ENCODE assay signal across 23 mouse cellular contexts in the genomic region with DNA sequence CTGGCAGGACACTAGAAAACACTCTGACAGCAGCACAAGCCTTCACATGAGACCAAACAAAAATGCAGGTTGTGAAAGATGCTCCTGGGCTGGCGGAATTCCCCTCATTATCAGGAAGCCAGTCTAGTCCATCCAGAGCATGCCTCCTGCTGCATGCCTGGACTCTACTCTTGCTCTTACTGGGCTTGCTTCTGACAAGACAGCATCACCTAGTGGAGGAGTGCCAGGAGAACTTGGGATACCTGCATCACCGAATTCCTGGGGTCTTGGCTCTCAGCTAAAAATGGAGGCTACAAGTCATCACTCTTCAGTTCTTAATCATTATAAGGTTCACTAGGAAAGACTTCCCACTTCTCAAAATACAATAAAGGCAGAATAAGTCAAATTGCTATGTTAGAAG.
"Had no signal": no experiment of that assay in that cellular context is flagged by ENCODE, and none has a peak within 500 bp of the region (broad histone marks: within the 10 kb centered on the region; RNA-seq: fewer than 3 reads in every experiment).

No protein-coding gene starts in this region.

- H3K9me3 ChIP-seq: limb, embryonic 12.5 days; limb, embryonic 15.5 days; megakaryocyte, embryonic 14.5 days; midbrain, embryonic 10.5 days; midbrain, embryonic 13.5 days; neural tube, embryonic 13.5 days; stomach, embryonic 15.5 days had no signal

- H3K9ac ChIP-seq: limb, embryonic 12.5 days; limb, embryonic 15.5 days; liver, embryonic 14.5 days; liver, postnatal 0 days; midbrain, embryonic 13.5 days; neural tube, embryonic 13.5 days; stomach, embryonic 15.5 days had no signal

- H3K4me2 ChIP-seq: limb, embryonic 12.5 days; limb, embryonic 15.5 days; liver, embryonic 11.5 days; midbrain, embryonic 13.5 days; neural tube, embryonic 13.5 days; stomach, embryonic 15.5 days had no signal

- H3K4me3 ChIP-seq: limb, embryonic 12.5 days; limb, embryonic 15.5 days; megakaryocyte, embryonic 14.5 days; midbrain, embryonic 10.5 days; midbrain, embryonic 13.5 days; myocyte; neural tube, embryonic 13.5 days; stomach, embryonic 15.5 days had no signal

- H3K4me1 ChIP-seq: limb, embryonic 12.5 days; limb, embryonic 15.5 days; megakaryocyte, embryonic 14.5 days; midbrain, embryonic 10.5 days; midbrain, embryonic 13.5 days; neural tube, embryonic 13.5 days; stomach, embryonic 15.5 days had no signal

- DNase-seq: kidney, adult 9 months; kidney, postnatal 14 days; kidney, postnatal 4 days; left cerebral cortex, postnatal 4 days; liver, postnatal 0 days; lung, postnatal 36 days; retina, postnatal 1 day; right cerebral cortex, postnatal 25 days; spleen, adult 18-20 months; thymus, adult 2 months; thymus, postnatal 14 days; thymus, postnatal 4 days had no signal

- ATAC-seq: liver, postnatal 0 days; midbrain, embryonic 13.5 days; midbrain, embryonic 16.5 days had no signal

- H3K36me3 ChIP-seq: limb, embryonic 12.5 days; limb, embryonic 15.5 days; midbrain, embryonic 10.5 days; midbrain, embryonic 13.5 days; neural tube, embryonic 13.5 days; stomach, embryonic 15.5 days had no signal

- H3K27ac ChIP-seq: limb, embryonic 12.5 days; limb, embryonic 15.5 days; liver, embryonic 14.5 days; midbrain, embryonic 10.5 days; midbrain, embryonic 13.5 days; neural tube, embryonic 13.5 days; stomach, embryonic 15.5 days had no signal

- H3K27me3 ChIP-seq: limb, embryonic 12.5 days; limb, embryonic 15.5 days; megakaryocyte, embryonic 14.5 days; midbrain, embryonic 13.5 days; neural tube, embryonic 13.5 days; stomach, embryonic 15.5 days had no signal
